Mouse (Mus musculus) heart, postnatal 0 days (tissue): ENCODE measurements at regions not wholly inside any gene's neighbourhood (a gene's known extent, or its start where the extent isn't known, plus 50 kb on each side); places are given as distances from the start of the nearest gene placed in this dataset.

Source experiments
- CTCF ChIP-seq: IDR thresholded peaks from 2 replicates; pipeline ENCODE4 v1.5.1; 2016; ENCODE audit warnings: antibody characterized with exemption, control low read depth, low read depth
- EP300 ChIP-seq: IDR thresholded peaks from 2 replicates; pipeline ENCODE4 v1.6.1; 2016; ENCODE audit warnings: antibody characterized with exemption, low read depth

DNA sequence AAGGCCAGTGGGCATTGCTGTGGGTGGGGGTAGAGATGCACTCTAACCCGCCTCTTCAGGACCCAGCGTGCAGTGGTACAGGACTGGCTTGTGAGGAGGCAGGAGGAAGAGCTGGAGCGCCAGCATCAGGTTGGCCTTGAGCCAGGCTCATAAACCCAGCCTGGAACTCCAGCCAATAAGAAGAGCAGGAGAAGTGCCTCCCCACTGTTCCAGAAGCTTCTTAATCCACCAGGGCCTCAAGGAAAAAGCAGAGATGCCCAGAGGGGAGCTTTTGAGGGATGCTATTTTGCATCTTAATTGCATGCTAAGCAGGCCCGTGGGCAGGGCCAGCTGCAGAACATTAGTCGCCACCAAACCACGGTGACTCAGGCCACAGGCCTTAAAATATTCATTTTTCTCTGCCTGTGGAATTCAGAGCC is 161.4 kb upstream of the Zc3h12a start:
- TF ChIP-seq CTCF (no peak), EP300 (no peak)
